Mouse (Mus musculus) C3H10T1/2 (cell line): Measurements from ENCODE around the gene Wfdc21. TPM values are rescaled to one million over a fixed set of nuclear protein-coding genes. Genes with fewer than 3 reads are reported as not detected.

ENCODE experiments used
- polyA plus RNA-seq, 2 experiments: library from polyadenylated mRNA; unstranded; fragments of >200 nt; fragmentation: generic; extraction: Trizol; gene quantifications; one replicate each; pipeline ENCODE4 v1.2.1; 2012; ENCODE audit warnings: missing spikeins in 2 of 2

Gene Wfdc21
- polyA plus RNA-seq: 1 to 10 TPM in 1 of 2 experiments, not detected in 1; 6.1 TPM

GRCm38 (mm10) chr11:83746681-83747080 is at the start of gene Wfdc21:
Gene Wfdc21 (plus strand): TSS chr11:83746940.

GRCm38 (mm10) chr11:83703705-83704104 is 43.0 kb upstream of the Wfdc21 start, which contains the start of gene Wfdc17:
Gene Wfdc17 (plus strand): TSS chr11:83703991.

GRCm38 (mm10) chr11:83708715-83709114 is 38.0 kb upstream of the Wfdc21 start, which contains the start of gene Wfdc18:
Gene Wfdc18 (plus strand): TSS chr11:83709015.

GRCm38 (mm10) chr11:83753581-83754181 is 6.9 kb downstream of the Wfdc21 start, which contains the start of gene Heatr6:
Gene Heatr6 (plus strand): TSS chr11:83753696.

Other genes starting within 250 kb of the Wfdc21 start
- under 1 TPM in 1 of 2 experiments, not detected in 1; 0.04 TPM for gene Heatr9, start 224.8 kb upstream of the Wfdc21 start, polyA plus RNA-seq
- 10 to 100 TPM in 1 of 2 experiments, 1 to 10 TPM in 1; 4.4 to 79.3 TPM for gene Ccl5, start 216.4 kb upstream of the Wfdc21 start, polyA plus RNA-seq
- 1 to 10 TPM; 1.6 to 6.6 TPM for gene Ccl9, start 168.3 kb upstream of the Wfdc21 start, polyA plus RNA-seq
- gene Ccl6, start 153.9 kb upstream of the Wfdc21 start, polyA plus RNA-seq: under 1 TPM in 1 of 2 experiments, not detected in 1; 0.47 TPM
- gene Rpl9-ps1, start 101.3 kb upstream of the Wfdc21 start, polyA plus RNA-seq: not detected
- gene Ccl3, start 97.6 kb upstream of the Wfdc21 start, polyA plus RNA-seq: not detected
- gene Ccl4, start 84.4 kb upstream of the Wfdc21 start, polyA plus RNA-seq: not detected
- gene Wfdc17, start 42.9 kb upstream of the Wfdc21 start, polyA plus RNA-seq: under 1 TPM in 1 of 2 experiments, not detected in 1; 0.21 TPM
- gene Wfdc18, start 37.9 kb upstream of the Wfdc21 start, polyA plus RNA-seq: 10 to 100 TPM in 1 of 2 experiments, under 1 TPM in 1; 0.85 to 11.0 TPM
- 10 to 100 TPM in 1 of 2 experiments, 1 to 10 TPM in 1; 6.4 to 21.6 TPM for gene Heatr6, start 6.8 kb downstream of the Wfdc21 start, polyA plus RNA-seq
- gene Hnf1b, start 103.1 kb downstream of the Wfdc21 start, polyA plus RNA-seq: not detected
- 10 to 100 TPM in 1 of 2 experiments, 1 to 10 TPM in 1; 1.8 to 14.4 TPM for gene Ddx52, start 195.1 kb downstream of the Wfdc21 start, polyA plus RNA-seq
- 1 to 10 TPM; 2.0 to 9.7 TPM for gene Synrg, start 217.5 kb downstream of the Wfdc21 start, polyA plus RNA-seq